8 mouse cellular contexts compared by ENCODE assay signal in genomic region chr3:104639749-104640368, GRCm38 (mm10). TPM values are rescaled to one million over a fixed set of nuclear protein-coding genes. Genes with fewer than 3 reads are reported as not detected.
DNase-seq lines count a peak whose midpoint lies in the region; ATAC-seq and TF ChIP-seq lines count a peak whose summit lies in the region.

No protein-coding gene starts in this region.

- H3K27me3 ChIP-seq in embryonic facial prominence, embryonic 12.5 days, result no peaks in the 10 kb centered on the region
- no peaks in the 10 kb centered on the region for H3K27me3 ChIP-seq in limb, embryonic 10.5 days (ENCODE audit: low read depth, poor library complexity, severe bottlenecking)
- H3K27me3 ChIP-seq in neural tube, embryonic 12.5 days (replicated peaks), result no peaks in the 10 kb centered on the region

- WGBS in embryonic facial prominence, embryonic 12.5 days, result 16% methylated on average over 10 of the region's 10 CpGs
- WGBS in limb, embryonic 10.5 days, result 19% methylated on average over 10 of the region's 10 CpGs
- WGBS in neural tube, embryonic 12.5 days, result 15% methylated on average over 10 of the region's 10 CpGs

- H3K9me3 ChIP-seq in embryonic facial prominence, embryonic 12.5 days, result no peaks in the 10 kb centered on the region
- H3K9me3 ChIP-seq in limb, embryonic 10.5 days (replicated peaks), result no peaks in the 10 kb centered on the region
- no peaks in the 10 kb centered on the region for H3K9me3 ChIP-seq in neural tube, embryonic 12.5 days

- peak overlapping the region; percentile 96; the same call in 1 of the 2 replicates for H3K27ac ChIP-seq in layer of hippocampus, adult 2 months
- no peak overlapping the region for H3K27ac ChIP-seq in embryonic facial prominence, embryonic 12.5 days
- H3K27ac ChIP-seq in limb, embryonic 10.5 days, result peak overlapping the region; percentile 99
- no peak overlapping the region for H3K27ac ChIP-seq in neural tube, embryonic 12.5 days

- no peaks in the 10 kb centered on the region for H3K4me1 ChIP-seq in embryonic facial prominence, embryonic 12.5 days
- peaks cover 34% of the 10 kb centered on the region for H3K4me1 ChIP-seq in limb, embryonic 10.5 days
- 0 out of 2 replicates have a peak, but pooled peaks cover 8% of the 10 kb centered on the region for H3K4me1 ChIP-seq in neural tube, embryonic 12.5 days

- peak overlapping the region; percentile 68 for H3K4me3 ChIP-seq in layer of hippocampus, adult 2 months
- peak overlapping the region; percentile 86 for H3K4me3 ChIP-seq in embryonic facial prominence, embryonic 12.5 days
- H3K4me3 ChIP-seq in limb, embryonic 10.5 days, result peak overlapping the region; percentile 94
- peak overlapping the region; percentile 76; the same call in 1 of the 2 replicates for H3K4me3 ChIP-seq in neural tube, embryonic 12.5 days

- no peak overlapping the region for H3K9ac ChIP-seq in embryonic facial prominence, embryonic 12.5 days
- 0 out of 2 replicates have a peak overlapping the region, but pooled peaks have one; percentile 87 for H3K9ac ChIP-seq in neural tube, embryonic 12.5 days

- peak overlapping the region; percentile 83 for H3K4me2 ChIP-seq in embryonic facial prominence, embryonic 12.5 days (replicated peaks)
- H3K4me2 ChIP-seq in neural tube, embryonic 12.5 days (replicated peaks), result peak overlapping the region; percentile 96

- no peak for DNase-seq in layer of hippocampus, adult 2 months (ENCODE audit: low spot score in 2 of 2)
- DNase-seq in layer of hippocampus, postnatal 10 days (ENCODE audit: low spot score in 2 of 2), result no peak
- no peak for DNase-seq in limb, embryonic 10.5 days (ENCODE audit: low spot score)
- no peak for DNase-seq in right cerebral cortex, postnatal 10 days (ENCODE audit: low spot score in 2 of 2)
- DNase-seq in ovary, postnatal 10 days (ENCODE audit: low spot score), result no peak
- no peak for DNase-seq in right cerebral cortex, adult 2 months (ENCODE audit: low spot score in 2 of 2)

- no peak for ATAC-seq in embryonic facial prominence, embryonic 12.5 days (ENCODE audit: insufficient number of reproducible peaks, insufficient read depth, low FRiP score, low TSS enrichment)
- ATAC-seq in neural tube, embryonic 12.5 days (ENCODE audit: low FRiP score, low read depth), result no peak

- H3K36me3 ChIP-seq in embryonic facial prominence, embryonic 12.5 days, result no peaks in the 10 kb centered on the region
- no peaks in the 10 kb centered on the region for H3K36me3 ChIP-seq in limb, embryonic 10.5 days
- H3K36me3 ChIP-seq in neural tube, embryonic 12.5 days, result no peaks in the 10 kb centered on the region

- TF ChIP-seq CTCF in layer of hippocampus, adult 2 months (conservative IDR thresholded peaks at IDR 0.05), result no peak

RNA-seq across cellular contexts. Expression of gene Slc16a1, which starts 1.4 kb away (rescaled TPM):
- total RNA-seq in layer of hippocampus, adult 2 months (2021), result 10 to 100 TPM; 20.8 to 22.0 TPM
- 10 to 100 TPM; 76.3 to 82.4 TPM for total RNA-seq in layer of hippocampus, postnatal 10 days (2021)
- polyA plus RNA-seq in embryonic facial prominence, embryonic 12.5 days (2016; fragmentation: Nextera tagmentation; extraction: Ambion mirVana), result 30.8 and 35.7 TPM in 2 replicates
- polyA plus RNA-seq in limb, embryonic 10.5 days (2016; fragmentation: Nextera tagmentation; extraction: Ambion mirVana), result 53.5 and 59.6 TPM in 2 replicates
- polyA plus RNA-seq in neural tube, embryonic 12.5 days (2016; fragmentation: Nextera tagmentation; extraction: Ambion mirVana), result 17.9 and 21.3 TPM in 2 replicates

Comparison
In these comparisons a context has a peak if more than half of its experiments do, and no peak if none do; other contexts are left out.
1. H3K27ac ChIP-seq: peak in layer of hippocampus, adult 2 months (single experiment) and limb, embryonic 10.5 days (single experiment); none in embryonic facial prominence, embryonic 12.5 days (single experiment) and neural tube, embryonic 12.5 days (single experiment).
2. Peak in every context shown above with its lines, with median percentiles within 50 percentile points of each other: H3K4me3 ChIP-seq.